Mouse (Mus musculus): ENCODE measurements around the gene Dlk2.
A peak's percentile ranks its signal among the peaks of the same experiment; 100 is the strongest.

Dlk2 gene

GRCm38 (mm10) chr17:46320492-46320891 is 23.3 kb downstream of the Dlk2 start:
- no peak for DNase-seq (ENCODE audit: low spot score in 2 of 2)

GRCm38 (mm10) chr17:46322046-46322823 is 25.0 kb downstream of the Dlk2 start:
- DNase-seq (ENCODE audit: low spot score in 2 of 2) = no peak

GRCm38 (mm10) chr17:46327413-46327905 is 30.2 kb downstream of the Dlk2 start:
- DNase-seq (ENCODE audit: low spot score in 2 of 2) = no peak

- peak; percentile 93 to 94 for DNase-seq (ENCODE audit: low spot score in 2 of 2)
These were observed 30.8 kb downstream of the Dlk2 start, which contains the start of gene Abcc10 for GRCm38 (mm10) chr17:46327906-46328534. TSS of gene Abcc10 (minus strand) at chr17:46328352.

GRCm38 (mm10) chr17:46328723-46329122 is 31.5 kb downstream of the Dlk2 start:
- peak in 1 of 2 experiments; percentile 4 for DNase-seq (ENCODE audit: low spot score in 2 of 2)

GRCm38 (mm10) chr17:46336475-46336874 is 39.3 kb downstream of the Dlk2 start:
- DNase-seq (ENCODE audit: low spot score in 2 of 2) = no peak

- DNase-seq (ENCODE audit: low spot score in 2 of 2) = no peak
These were observed 44.0 kb downstream of the Dlk2 start for GRCm38 (mm10) chr17:46341208-46341607.

- DNase-seq (ENCODE audit: low spot score in 2 of 2) = no peak
These were observed 53.9 kb downstream of the Dlk2 start for GRCm38 (mm10) chr17:46351026-46351700.
